Mouse (Mus musculus) embryonic stem cell, embryonic (primary cell): Measurements from ENCODE around the gene Man1c1.

Experiments used
- CTCF ChIA-PET, 4 experiments: fragments of 300-600 bp in 2 of 4; fragments of 350-600 bp in 2 of 4; sonication (Branson Sonifier 250); formaldehyde crosslinking; loops; one replicate each; lab custom pipeline; 2022; ENCODE audit warnings: inconsistent platforms in 2 of 4; lab: Charles Lee
- POLR2A ChIA-PET, 4 experiments: fragments of 300-600 bp in 2 of 4; fragments of 350-600 bp in 2 of 4; sonication (Branson Sonifier 250); formaldehyde crosslinking; loops; one replicate each; lab custom pipeline; 2022; ENCODE audit warnings: antibody characterized with exemption in 4 of 4, inconsistent platforms in 1 of 4; lab: Charles Lee

Gene Man1c1

GRCm38 (mm10) chr4:134592442-134592841, 111.6 kb downstream of the Man1c1 start:
- ChIA-PET POLR2A (interaction anchor here in 3 of 4 experiments (0.5 to 1.4 kb wide), 7 partner anchors 14 to 187 kb away, joined by 3 to 4 read pairs (median 3); partner anchors contain the start of gene Paqr7 (in 1 of the 3)), CTCF (interaction anchor here in 2 of 4 experiments (0.6 to 1.2 kb wide), 3 partner anchors 8 to 34 kb away, joined by 3 to 5 read pairs (median 4); no protein-coding TSS in a partner anchor)

- ChIA-PET CTCF (interaction anchor here in 2 of 4 experiments (0.6 to 1.2 kb wide), 4 partner anchors 8 to 34 kb away, joined by 3 to 5 read pairs (median 4); no protein-coding TSS in a partner anchor), POLR2A (interaction anchor here in 3 of 4 experiments (0.6 to 1.4 kb wide), 6 partner anchors 13 to 188 kb away, joined by 3 to 4 read pairs (median 3); partner anchors contain the start of gene Paqr7 (in 1 of the 3))
These were observed 112.5 kb downstream of the Man1c1 start for GRCm38 (mm10) chr4:134591506-134592061.

DNA sequence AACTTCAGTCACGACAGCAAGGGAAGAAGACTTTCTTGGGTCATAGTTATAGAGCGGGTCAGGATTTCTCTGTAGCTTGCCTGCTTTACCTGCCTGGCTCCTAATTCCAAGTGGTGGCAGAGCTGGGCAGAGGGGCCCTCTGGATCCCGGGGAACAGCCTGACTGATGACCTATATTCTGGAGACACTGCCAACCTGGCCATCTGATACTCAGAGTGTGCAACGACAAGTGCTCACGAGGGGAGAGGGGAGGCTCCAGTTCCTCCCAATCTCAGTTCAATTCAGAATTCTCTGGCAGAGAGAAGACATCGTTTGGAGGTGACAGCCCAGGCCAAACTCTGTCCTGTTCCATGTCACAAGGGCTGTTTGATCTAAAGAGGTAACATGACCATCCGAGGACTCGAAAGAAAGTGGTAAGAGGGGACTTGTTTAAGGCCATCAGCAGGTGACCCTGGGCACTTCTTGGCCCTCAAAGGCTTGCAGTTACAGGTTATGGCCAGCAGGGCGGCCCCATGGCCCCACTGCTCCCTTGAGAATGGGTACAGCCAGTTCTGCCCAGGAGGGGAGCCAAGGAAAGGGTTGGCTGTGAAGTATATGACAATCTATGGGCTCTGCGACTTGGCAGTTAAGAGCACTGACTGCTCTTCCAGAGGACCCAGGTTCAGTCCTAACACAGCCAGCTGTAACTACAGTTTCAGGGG, 113.7 kb downstream of the Man1c1 start:
- CTCF ChIA-PET: interaction anchor here in 2 of 4 experiments (0.6 to 2.0 kb wide), 3 partner anchors 11 to 1158 kb away, joined by 3 to 5 read pairs (median 5); no protein-coding TSS in a partner anchor
- POLR2A ChIA-PET: interaction anchor here in 1 of 4 experiments (1.9 kb wide), 1 partner anchor 11 kb away, joined by 7 read pairs; no protein-coding TSS in a partner anchor

- ChIA-PET CTCF (interaction anchor here in 3 of 4 experiments (0.6 to 2.0 kb wide), 4 partner anchors 11 to 1157 kb away, joined by 3 to 5 read pairs (median 4); no protein-coding TSS in a partner anchor), POLR2A (interaction anchor here in 1 of 4 experiments (1.9 kb wide), 1 partner anchor 10 kb away, joined by 7 read pairs; no protein-coding TSS in a partner anchor)
These were observed 114.3 kb downstream of the Man1c1 start for GRCm38 (mm10) chr4:134589786-134590185.

DNA sequence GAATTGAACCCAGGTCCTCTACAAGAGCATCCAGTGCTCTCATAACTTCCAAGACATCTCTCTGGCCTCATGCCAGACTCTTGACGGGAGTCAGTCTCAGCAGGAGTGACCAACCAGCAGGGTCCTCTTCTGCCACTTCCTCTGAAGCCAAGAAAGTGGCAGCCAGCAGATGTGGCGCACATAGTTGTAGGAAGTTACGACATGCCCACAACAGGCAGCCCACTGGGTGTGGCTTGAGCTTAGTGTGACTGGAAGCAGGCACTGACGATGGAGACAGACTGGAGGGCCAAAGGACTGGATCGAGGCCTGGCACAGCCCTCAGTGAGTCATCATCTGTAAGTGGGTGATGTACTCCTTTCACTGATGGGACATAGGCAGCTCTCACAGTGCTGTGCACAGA, 115.1 kb downstream of the Man1c1 start:
- POLR2A ChIA-PET: interaction anchor here in 1 of 4 experiments (1.9 kb wide), 1 partner anchor 10 kb away, joined by 7 read pairs; no protein-coding TSS in a partner anchor
- CTCF ChIA-PET: interaction anchor here in 2 of 4 experiments (0.6 to 2.0 kb wide), 4 partner anchors 10 to 177 kb away, joined by 3 to 9 read pairs (median 4); no protein-coding TSS in a partner anchor

DNA sequence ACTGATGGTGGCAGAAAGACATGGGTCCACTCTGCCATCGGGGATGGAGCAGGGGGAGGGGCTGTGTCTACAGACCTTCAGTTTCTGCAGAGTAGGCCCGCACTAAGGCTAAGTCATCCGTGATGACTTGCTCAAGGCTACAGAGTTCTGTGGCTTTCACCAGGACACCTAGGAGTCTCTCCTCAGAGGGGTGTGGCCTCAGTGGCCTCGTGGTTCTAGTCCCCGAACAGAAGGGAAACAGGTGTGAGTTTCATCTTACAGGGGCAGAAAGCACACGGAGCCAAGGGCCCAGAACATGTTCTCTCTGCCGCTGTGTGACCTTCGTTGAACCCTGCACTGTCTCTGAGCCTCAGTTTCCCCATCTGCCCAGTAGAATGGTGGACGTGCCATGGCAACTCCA, 115.8 kb downstream of the Man1c1 start:
- ChIA-PET POLR2A (no interaction called here), CTCF (interaction anchor here in 2 of 4 experiments (0.6 to 1.3 kb wide), 3 partner anchors 19 to 177 kb away, joined by 3 to 9 read pairs (median 5); no protein-coding TSS in a partner anchor)

DNA sequence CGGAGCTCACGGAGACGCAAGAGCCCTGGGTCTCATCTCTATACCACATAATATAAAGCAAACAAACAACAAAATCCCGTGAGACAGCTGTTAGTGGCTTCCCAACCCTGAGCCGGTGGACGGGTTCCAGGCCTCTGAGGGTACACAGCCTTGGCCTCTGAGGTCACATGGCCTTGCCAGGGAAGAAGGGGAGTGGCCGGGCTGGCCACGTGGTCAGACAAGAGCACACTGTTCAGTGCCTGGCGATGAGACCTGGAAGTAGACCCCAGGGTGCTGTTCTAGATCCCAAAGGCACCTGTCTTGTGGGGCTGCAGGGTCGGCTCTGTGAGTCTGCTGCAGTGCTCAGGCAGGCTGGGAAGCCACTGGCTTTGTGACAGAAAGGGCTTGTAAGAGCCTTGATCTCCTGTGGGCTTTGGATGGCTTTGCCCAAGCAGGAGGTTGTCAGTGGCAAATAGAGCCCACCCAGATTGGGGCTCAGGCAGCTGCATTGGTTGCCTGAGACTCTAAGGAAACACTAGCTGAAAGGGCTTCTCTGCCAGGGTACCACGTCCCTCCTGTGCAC, 116.4 kb downstream of the Man1c1 start:
- CTCF ChIA-PET: interaction anchor here in 3 of 4 experiments (0.6 to 1.4 kb wide), 4 partner anchors 18 to 945 kb away, joined by 3 to 5 read pairs (median 4); no protein-coding TSS in a partner anchor
- POLR2A ChIA-PET: no interaction called here

DNA sequence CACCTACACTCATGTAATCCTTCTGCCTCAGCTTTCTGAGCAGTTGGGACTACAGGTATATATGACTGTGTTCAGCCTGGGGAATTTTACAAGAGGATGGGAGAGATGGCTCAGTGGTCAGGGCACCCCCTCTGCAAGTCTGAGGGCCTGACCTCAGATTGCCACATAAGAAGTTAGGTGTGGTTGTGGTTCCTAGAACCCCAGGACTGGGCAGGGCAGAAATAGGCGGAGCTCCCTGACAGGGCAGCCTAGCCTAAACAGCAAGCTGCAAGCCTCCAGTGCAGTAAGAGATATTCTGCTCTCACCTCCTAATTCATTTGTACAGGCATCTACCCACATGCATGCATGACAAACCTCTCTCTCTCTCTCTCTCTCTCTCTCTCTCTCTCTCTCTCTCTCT, 117.5 kb downstream of the Man1c1 start:
- POLR2A ChIA-PET: no interaction called here
- CTCF ChIA-PET: interaction anchor here in 3 of 4 experiments (0.5 to 1.4 kb wide), 4 partner anchors 12 to 127 kb away, joined by 3 to 4 read pairs (median 4); no protein-coding TSS in a partner anchor

- CTCF ChIA-PET: interaction anchor here in 3 of 4 experiments (0.5 to 1.1 kb wide), 5 partner anchors 11 to 673 kb away, joined by 3 to 4 read pairs (median 3); no protein-coding TSS in a partner anchor
These were observed 118.0 kb downstream of the Man1c1 start for GRCm38 (mm10) chr4:134586126-134586525.

GRCm38 (mm10) chr4:134583513-134583912, 120.6 kb downstream of the Man1c1 start:
- ChIA-PET POLR2A (interaction anchor here in 1 of 4 experiments (1.1 to 1.4 kb wide), 2 partner anchors 40 to 43 kb away, joined by 3 read pairs; no protein-coding TSS in a partner anchor), CTCF (interaction anchor here in 3 of 4 experiments (0.5 to 3.3 kb wide), 15 partner anchors 8 to 153 kb away, joined by 3 to 11 read pairs (median 4); no protein-coding TSS in a partner anchor)

More at GRCm38 (mm10) chr4:134586126-134586525, 118.0 kb downstream of the Man1c1 start:
- POLR2A ChIA-PET: interaction anchor here in 1 of 4 experiments (1.0 kb wide), 1 partner anchor 34 kb away, joined by 3 read pairs; no protein-coding TSS in a partner anchor

- ChIA-PET CTCF (interaction anchor here in 3 of 4 experiments (0.6 to 3.3 kb wide), 3 partner anchors 12 to 38 kb away, joined by 3 to 11 read pairs (median 6); no protein-coding TSS in a partner anchor), POLR2A (no interaction called here)
These were observed 122.7 kb downstream of the Man1c1 start for GRCm38 (mm10) chr4:134581365-134581764.

- ChIA-PET CTCF (interaction anchor here in 3 of 4 experiments (0.6 to 3.3 kb wide), 9 partner anchors 10 to 133 kb away, joined by 3 to 19 read pairs (median 7); no protein-coding TSS in a partner anchor), POLR2A (interaction anchor here in 2 of 4 experiments (0.6 to 2.0 kb wide), 4 partner anchors 9 to 24 kb away, joined by 3 to 7 read pairs (median 4); no protein-coding TSS in a partner anchor)
These were observed 123.5 kb downstream of the Man1c1 start for GRCm38 (mm10) chr4:134580351-134581148.

- CTCF ChIA-PET: interaction anchor here in 3 of 4 experiments (0.5 to 3.2 kb wide), 16 partner anchors 9 to 816 kb away, joined by 3 to 19 read pairs (median 4); no protein-coding TSS in a partner anchor
- POLR2A ChIA-PET: interaction anchor here in 3 of 4 experiments (0.5 to 2.0 kb wide), 10 partner anchors 8 to 420 kb away, joined by 3 to 7 read pairs (median 4); no protein-coding TSS in a partner anchor
These were observed 124.5 kb downstream of the Man1c1 start for GRCm38 (mm10) chr4:134579620-134580019.

GRCm38 (mm10) chr4:134579212-134579611, 124.9 kb downstream of the Man1c1 start:
- POLR2A ChIA-PET: interaction anchor here in 3 of 4 experiments (0.6 to 2.0 kb wide), 8 partner anchors 8 to 199 kb away, joined by 3 to 7 read pairs (median 5); no protein-coding TSS in a partner anchor
- CTCF ChIA-PET: interaction anchor here (0.5 to 3.2 kb wide), 17 partner anchors 9 to 815 kb away, joined by 3 to 19 read pairs (median 4); no protein-coding TSS in a partner anchor

DNA sequence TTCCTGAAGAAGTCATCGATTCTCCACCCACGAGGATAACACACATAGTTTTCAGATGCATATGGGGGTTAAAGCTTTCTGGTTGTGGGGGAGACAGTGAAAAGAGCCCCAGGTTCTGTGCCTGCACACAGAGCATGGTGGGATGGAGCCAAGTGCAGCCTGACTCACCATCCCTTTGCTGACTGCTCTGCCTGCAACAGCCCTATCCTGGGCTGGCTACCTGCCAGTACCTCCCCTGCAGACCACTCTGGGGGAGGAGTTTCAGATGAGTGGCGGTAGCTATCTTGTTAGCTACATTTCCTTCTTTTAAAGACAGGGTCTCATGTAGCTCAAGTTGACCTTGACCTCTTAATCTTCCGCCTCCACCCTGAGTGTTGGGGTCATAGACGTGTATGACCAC, 125.7 kb downstream of the Man1c1 start:
- CTCF ChIA-PET: interaction anchor here in 3 of 4 experiments (0.6 to 3.2 kb wide), 9 partner anchors 9 to 100 kb away, joined by 3 to 19 read pairs (median 3); no protein-coding TSS in a partner anchor
- POLR2A ChIA-PET: interaction anchor here in 2 of 4 experiments (0.7 to 2.0 kb wide), 6 partner anchors 9 to 96 kb away, joined by 3 to 7 read pairs (median 3); no protein-coding TSS in a partner anchor

GRCm38 (mm10) chr4:134577281-134577680, 126.8 kb downstream of the Man1c1 start:
- POLR2A ChIA-PET: interaction anchor here in 2 of 4 experiments (0.6 to 1.6 kb wide), 3 partner anchors 8 to 22 kb away, joined by 3 to 4 read pairs (median 3); no protein-coding TSS in a partner anchor
- CTCF ChIA-PET: interaction anchor here in 2 of 4 experiments (0.7 to 1.4 kb wide), 2 partner anchors 99 kb away, joined by 3 read pairs; no protein-coding TSS in a partner anchor
